Mouse (Mus musculus) C2C12 (cell line): Measurements from ENCODE around the gene Ankrd27. TPM values are rescaled to one million over a fixed set of nuclear protein-coding genes. Genes with fewer than 3 reads are reported as not detected.

Experiments
- H3K27me3 ChIP-seq: one replicate; pipeline ENCODE4 v1.6.1; 2011; ENCODE audit not compliant: control insufficient read depth, insufficient read depth, insufficient read length
- H3K36me3 ChIP-seq: one replicate; pipeline ENCODE4 v1.6.1; 2011; ENCODE audit not compliant: control insufficient read depth, insufficient read depth
- H3K4me3 ChIP-seq: one replicate; pipeline ENCODE4 v1.5.1; 2011; ENCODE audit warnings: mild to moderate bottlenecking, control low read depth; ENCODE audit not compliant: poor library complexity, insufficient read depth, severe bottlenecking
- H3K79me2 ChIP-seq: one replicate; pipeline ENCODE4 v1.6.1; 2011; ENCODE audit not compliant: control insufficient read depth, insufficient read depth
- H3K79me3 ChIP-seq: one replicate; pipeline ENCODE4 v1.6.1; 2011; ENCODE audit warnings: low read depth, control low read depth
- H3ac ChIP-seq: one replicate; pipeline ENCODE3; 2011; ENCODE audit warnings: low read depth; ENCODE audit not compliant: control insufficient read depth, insufficient read length
- CEBPB ChIP-seq: IDR thresholded peaks from one replicate; pipeline ENCODE4 v1.6.1; 2011; ENCODE audit warnings: low read depth, mild to moderate bottlenecking, control low read depth, moderate library complexity
- CTCF ChIP-seq: IDR thresholded peaks from one replicate; pipeline ENCODE4 v1.5.1; 2011; ENCODE audit not compliant: control insufficient read depth, insufficient read depth, insufficient read length
- FOSL1 ChIP-seq: IDR thresholded peaks from one replicate; pipeline ENCODE4 v1.8.0; 2011; ENCODE audit warnings: mild to moderate bottlenecking, low read length; ENCODE audit not compliant: poor library complexity, insufficient read depth, severe bottlenecking
- MAX ChIP-seq: IDR thresholded peaks from one replicate; pipeline ENCODE4 v1.6.1; 2011; ENCODE audit warnings: mild to moderate bottlenecking, control low read depth
- MYOD1 ChIP-seq: IDR thresholded peaks from one replicate; pipeline ENCODE4 v1.6.1; 2011; ENCODE audit warnings: low read depth; ENCODE audit not compliant: control insufficient read depth, insufficient read length
- MYOG ChIP-seq: IDR thresholded peaks from one replicate; pipeline ENCODE4 v1.6.1; 2011; ENCODE audit not compliant: control insufficient read depth, insufficient read length; ENCODE audit errors: extremely low read depth
- USF1 ChIP-seq: IDR thresholded peaks from one replicate; pipeline ENCODE4 v1.6.1; 2011; ENCODE audit warnings: low read depth, mild to moderate bottlenecking, control low read depth, moderate library complexity
- polyA plus RNA-seq: library from polyadenylated mRNA; unstranded; fragments of >200 nt; fragmentation: generic; extraction: Trizol; gene quantifications from one replicate; pipeline ENCODE4 v1.2.1, GENCODE M21; 2012; ENCODE audit warnings: missing spikeins

The Ankrd27 gene
- polyA plus RNA-seq, 1 experiment, result 19.5 TPM

DNA sequence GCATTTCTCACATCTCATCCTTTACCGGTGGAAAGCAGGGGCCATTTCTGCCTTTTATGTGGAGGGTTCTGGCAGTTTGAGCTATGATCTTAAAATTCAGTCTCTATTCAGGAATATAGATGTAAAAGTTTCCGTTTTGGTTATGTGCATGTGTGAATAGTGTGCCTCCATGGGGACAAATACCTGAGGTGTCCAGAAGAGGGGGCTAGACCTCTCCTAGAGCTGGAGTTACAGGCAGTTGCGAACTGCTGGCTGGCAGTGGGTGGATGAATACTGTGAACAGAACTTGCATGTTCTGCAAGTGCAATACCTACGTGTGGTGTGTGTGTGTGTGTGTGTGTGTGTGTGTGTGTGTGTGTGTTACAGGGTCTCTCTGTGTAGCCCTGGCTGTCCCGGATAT lies 3.3 kb upstream of the Ankrd27 start:
- Histone ChIP-seq H3K79me3 (peaks cover 2% of the 10 kb centered on the region), H3ac (no peak overlapping the region), H3K4me3 (no peak overlapping the region), H3K79me2 (peaks cover 15% of the 10 kb centered on the region), H3K36me3 (no peaks in the 10 kb centered on the region), H3K27me3 (peaks cover 33% of the 10 kb centered on the region)
- TF ChIP-seq MYOD1 (no peak), CEBPB (no peak), CTCF (no peak)

DNA sequence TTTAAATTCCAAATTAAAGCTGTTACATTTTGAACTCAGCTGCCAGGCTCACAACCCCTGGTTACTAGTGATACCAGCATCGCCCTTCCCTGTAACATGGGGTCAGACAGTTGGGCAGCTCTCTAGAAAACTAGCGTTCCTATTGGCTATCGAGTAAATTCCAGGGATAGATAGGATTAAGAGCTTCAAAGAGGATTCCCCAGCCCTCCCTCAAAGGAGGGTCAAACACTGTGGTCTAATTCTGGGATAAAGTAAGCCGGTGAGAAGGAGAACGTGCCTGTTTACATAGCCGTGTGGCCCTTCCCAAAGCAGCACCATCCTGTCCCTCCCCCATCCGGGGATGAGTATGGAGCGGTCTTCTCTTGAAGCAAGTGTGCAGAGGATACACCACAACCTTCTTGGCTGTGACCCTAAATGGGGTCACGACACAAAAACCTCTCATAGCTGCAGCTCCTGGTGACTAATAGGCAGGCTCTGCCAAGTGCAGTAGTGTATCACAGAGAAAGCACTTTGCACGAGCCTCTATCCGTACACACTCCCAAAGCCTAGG lies 2.5 kb upstream of the Ankrd27 start:
- no peak overlapping the region for H3ac ChIP-seq
- H3K4me3 ChIP-seq, result no peak overlapping the region
- H3K36me3 ChIP-seq, result no peaks in the 10 kb centered on the region
- TF ChIP-seq CTCF (no peak), CEBPB (no peak)
- peaks cover 24% of the 10 kb centered on the region for H3K79me2 ChIP-seq
- H3K27me3 ChIP-seq, result peaks cover 26% of the 10 kb centered on the region
- H3K79me3 ChIP-seq, result peaks cover 5% of the 10 kb centered on the region

DNA sequence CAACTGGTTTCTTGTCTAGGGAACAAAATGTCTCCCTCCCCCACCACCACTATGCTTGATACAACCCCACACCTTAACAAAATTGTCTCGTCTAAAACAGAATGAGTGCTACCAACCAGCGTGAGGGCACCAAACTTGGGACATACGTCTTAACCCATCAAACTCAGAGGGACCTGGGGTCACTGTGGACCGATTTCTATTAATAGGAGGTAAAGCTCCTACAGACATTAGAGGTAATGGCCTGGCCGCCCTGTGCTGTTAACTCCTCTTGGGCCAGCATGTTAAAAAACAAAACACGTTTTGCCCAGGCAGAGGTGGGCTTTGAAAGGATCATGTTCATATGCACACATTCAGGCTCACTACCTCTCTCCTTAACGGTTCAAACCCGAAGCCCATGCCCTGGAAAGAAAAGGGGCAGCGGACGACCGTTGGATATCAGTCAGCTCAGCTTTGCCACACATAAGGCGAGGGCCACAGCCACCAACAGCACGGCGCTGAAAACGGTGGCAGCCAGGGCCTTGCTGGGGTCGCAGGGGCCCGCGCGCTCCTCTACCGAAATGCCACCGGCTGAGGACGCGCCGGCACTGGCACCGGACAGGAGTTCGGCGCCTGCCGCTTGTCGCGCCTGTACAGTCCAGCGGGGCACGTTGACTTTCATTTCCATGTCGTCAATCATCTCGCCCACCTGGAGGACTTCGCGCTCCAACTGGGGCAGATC lies 1.8 kb upstream of the Ankrd27 start:
- Histone ChIP-seq H3K79me3 (peaks cover 7% of the 10 kb centered on the region), H3K4me3 (no peak overlapping the region), H3K27me3 (peaks cover 24% of the 10 kb centered on the region), H3K79me2 (peaks cover 29% of the 10 kb centered on the region), H3ac (no peak overlapping the region), H3K36me3 (no peaks in the 10 kb centered on the region)
- TF ChIP-seq MAX (no peak), MYOD1 (no peak), FOSL1 (no peak), MYOG (no peak), USF1 (no peak), CEBPB (no peak), CTCF (no peak)

DNA sequence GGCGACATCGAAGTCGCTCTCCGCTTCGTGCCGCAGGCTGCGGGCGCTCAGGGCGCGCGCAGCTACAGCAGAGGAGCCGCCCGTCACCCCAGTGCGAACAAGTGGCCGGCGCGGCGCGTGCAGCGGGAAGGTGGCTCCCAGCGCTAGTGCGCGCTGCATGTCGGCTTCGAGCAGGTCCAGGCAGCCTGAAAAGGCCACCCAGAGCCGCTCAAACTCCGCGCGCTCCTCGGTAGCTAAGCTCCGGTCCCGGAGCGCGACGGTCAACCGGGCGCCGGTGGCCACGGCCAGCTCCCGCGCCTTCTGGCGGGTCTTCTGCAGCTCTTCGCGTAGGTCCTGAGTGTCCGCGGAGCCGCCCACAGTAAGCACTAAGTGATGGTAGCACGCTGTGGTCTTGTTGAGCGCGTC lies 1.3 kb upstream of the Ankrd27 start:
- Histone ChIP-seq H3ac (no peak overlapping the region), H3K79me3 (peaks cover 7% of the 10 kb centered on the region), H3K27me3 (peaks cover 22% of the 10 kb centered on the region), H3K79me2 (peaks cover 29% of the 10 kb centered on the region), H3K4me3 (peak overlapping the region; percentile 11), H3K36me3 (no peaks in the 10 kb centered on the region)
- TF ChIP-seq FOSL1, result no peak
- no peak for TF ChIP-seq CTCF
- no peak for TF ChIP-seq MYOG
- no peak for TF ChIP-seq USF1
- no peak for TF ChIP-seq CEBPB
- no peak for TF ChIP-seq MAX
- TF ChIP-seq MYOD1, result no peak

DNA sequence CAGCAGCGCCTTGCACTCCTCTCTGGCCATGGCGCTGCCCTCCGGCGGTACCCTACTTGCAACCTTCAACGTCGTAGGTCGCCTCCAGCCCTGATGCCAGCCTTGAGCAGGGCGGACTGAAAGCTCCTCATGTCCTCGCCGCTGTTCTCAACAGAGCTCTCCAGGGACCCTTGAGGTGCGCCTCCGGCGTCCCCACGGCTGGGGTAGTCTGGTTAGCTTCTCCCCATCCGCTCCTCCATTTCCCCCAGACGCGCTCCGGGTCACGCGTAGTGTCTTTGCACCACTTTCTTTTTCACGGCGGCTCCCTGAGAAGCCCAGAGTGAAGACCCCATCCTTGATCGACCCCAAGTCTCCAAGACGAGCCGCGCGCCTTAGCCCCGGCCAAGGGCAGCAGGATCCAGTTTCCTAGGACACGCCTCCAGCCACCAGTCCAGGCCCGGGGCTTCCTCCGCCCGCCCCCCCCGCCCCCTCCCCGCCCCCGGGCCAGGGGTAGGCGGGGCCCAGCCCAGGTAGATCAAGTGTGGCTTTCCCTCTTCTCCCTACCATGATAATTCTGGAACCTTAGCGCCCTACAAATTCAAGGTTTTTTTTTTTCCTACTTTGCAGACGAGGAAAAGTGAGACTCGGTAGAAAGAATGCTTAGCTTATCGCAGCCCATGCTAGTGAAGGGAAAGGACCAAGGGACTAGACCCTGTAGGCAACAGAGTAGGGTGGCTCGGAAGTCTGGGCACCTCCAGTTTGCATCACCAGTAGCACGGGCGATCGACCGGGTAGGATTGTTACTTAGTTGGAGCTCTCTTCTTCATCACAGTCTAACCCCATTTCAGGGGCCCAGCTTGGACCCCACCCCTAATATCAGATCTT lies 621 bp upstream of the Ankrd27 start, which contains the start of gene Rgs9bp:
Gene Rgs9bp (minus strand): TSS at position 392 of the 864 bp plus-strand sequence.
- peaks cover 7% of the 10 kb centered on the region for H3K79me3 ChIP-seq
- H3K27me3 ChIP-seq, result peaks cover 21% of the 10 kb centered on the region
- TF ChIP-seq CTCF (no peak), FOSL1 (no peak), USF1 (no peak), CEBPB (no peak), MYOG (no peak), MYOD1 (no peak), MAX (no peak)

More for the DNA sequence above, 621 bp upstream of the Ankrd27 start, which contains the start of gene Rgs9bp:
- H3K79me2 ChIP-seq, result peaks cover 29% of the 10 kb centered on the region
- peak within 1 kb of the TSS; percentile 60 for H3K4me3 ChIP-seq
- peak within 1 kb of the TSS; percentile 63 for H3ac ChIP-seq
- no peaks in the 10 kb centered on the region for H3K36me3 ChIP-seq
